Mouse (Mus musculus): ENCODE data around the gene Nab1.

DNA sequence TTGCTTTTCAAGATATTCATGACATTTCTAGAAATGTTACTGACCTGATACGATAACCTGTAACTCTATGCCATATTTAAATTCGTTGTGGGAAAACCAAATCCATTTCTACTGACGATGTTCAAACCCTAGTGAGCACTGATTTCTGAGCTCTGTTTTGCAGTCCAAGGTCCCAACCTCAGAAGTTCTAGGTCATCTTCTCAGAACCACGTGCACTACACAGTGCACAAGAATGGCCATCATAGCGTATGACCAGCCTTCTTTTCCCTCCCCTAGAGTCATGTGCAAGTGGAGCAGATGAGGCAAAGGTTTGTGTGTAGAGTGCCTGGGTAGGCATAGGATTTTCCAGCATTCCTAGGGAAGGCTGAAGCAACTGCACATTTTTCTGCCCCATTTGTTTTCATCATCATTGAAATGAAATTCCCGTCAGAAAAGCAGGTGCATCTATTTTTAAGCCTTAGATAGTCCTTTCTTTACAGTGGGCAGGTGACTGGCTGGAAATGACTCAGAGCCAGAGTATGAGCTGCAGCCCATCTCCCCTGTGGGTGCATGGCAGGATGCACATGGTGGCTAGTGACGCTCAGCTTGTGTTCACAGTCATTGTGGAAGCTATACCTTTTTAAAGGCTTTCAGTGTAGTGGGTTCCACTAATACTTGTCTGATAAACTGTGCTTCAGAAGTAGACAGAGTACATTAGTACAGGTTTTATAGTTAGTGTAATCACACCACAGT, 81.2 kb downstream of the Nab1 start:
- no peak for TF ChIP-seq CTCF (IDR thresholded peaks at IDR 0.05; ENCODE audit: low read depth, low read length)
- no peak for TF ChIP-seq GATA1 (IDR thresholded peaks at IDR 0.05; ENCODE audit: borderline replicate concordance, low read length)
- TF ChIP-seq TAL1 (conservative IDR thresholded peaks at IDR 0.05; ENCODE audit: low read depth, low read length), result no peak
